Mouse (Mus musculus) heart, embryonic 11.5 days (tissue): ENCODE results near the gene Nrg4. TPM values are rescaled to one million over a fixed set of nuclear protein-coding genes. Genes with fewer than 3 reads are reported as not detected.

Source experiments
- ATAC-seq: fragments of 200-750 bp; cut with Nextera tagmentation; replicated peaks from 2 replicates; pipeline ENCODE4 v1.8.0; 2017; ENCODE audit warnings: moderate library complexity; ENCODE audit not compliant: insufficient number of reproducible peaks, low FRiP score, low TSS enrichment
- H3K27ac ChIP-seq: fragments of 300-500 bp; sonication (generic); 2 replicates; pipeline ENCODE4 v1.5.1; 2014; ENCODE audit warnings: mild to moderate bottlenecking, low read depth, low read length
- H3K27me3 ChIP-seq: fragments of 300-500 bp; sonication (generic); 2 replicates; pipeline ENCODE4 v1.6.1; 2014; ENCODE audit warnings: mild to moderate bottlenecking, low read length, mixed read lengths; ENCODE audit not compliant: control insufficient read depth, insufficient read depth
- H3K36me3 ChIP-seq: fragments of 300-500 bp; sonication (generic); 2 replicates; pipeline ENCODE4 v1.6.1; 2014; ENCODE audit warnings: mild to moderate bottlenecking, low read length, moderate library complexity, mixed read lengths; ENCODE audit not compliant: control insufficient read depth, insufficient read depth
- H3K4me1 ChIP-seq: fragments of 300-500 bp; sonication (generic); 2 replicates; pipeline ENCODE4 v1.6.1; 2014; ENCODE audit warnings: low read length; ENCODE audit not compliant: control insufficient read depth, insufficient read depth
- H3K4me2 ChIP-seq: fragments of 300-500 bp; sonication (generic); 2 replicates; pipeline ENCODE4 v1.6.1; 2014; ENCODE audit warnings: mild to moderate bottlenecking, moderate library complexity
- H3K4me3 ChIP-seq: fragments of 300-500 bp; sonication (generic); 2 replicates; pipeline ENCODE4 v1.5.1; 2014; ENCODE audit warnings: low read depth, low read length
- H3K9ac ChIP-seq: fragments of 300-500 bp; sonication (generic); 2 replicates; pipeline ENCODE4 v1.6.1; 2014; ENCODE audit warnings: mild to moderate bottlenecking, low read depth, low read length, moderate library complexity
- H3K9me3 ChIP-seq: fragments of 300-500 bp; sonication (generic); replicated peaks from 2 replicates; pipeline ENCODE4 v1.6.1; 2016; ENCODE audit warnings: low read length; ENCODE audit not compliant: control insufficient read depth
- whole genome bisulfite sequencing: fragments of 180-500 bp; shearing (Covaris S2); extraction: QIAGEN DNeasy Blood & Tissue Kit; methylation state at CpG from one replicate; pipeline ENCODE4 v1.1.7; 2014; ENCODE audit not compliant: insufficient replicate concordance; 5-methylcytosine and 5-hydroxymethylcytosine counted together
- polyA plus RNA-seq: library from polyadenylated mRNA; unstranded; fragments of >200 nt; fragmentation: Nextera tagmentation; extraction: Ambion mirVana; gene quantifications from 2 replicates; pipeline ENCODE4 v1.2.1, GENCODE M21; 2014

The Nrg4 gene
- polyA plus RNA-seq, 1 experiment from 2014 or later: 1.4 TPM

- no peak overlapping the region for H3K9ac ChIP-seq
- H3K4me1 ChIP-seq: no peaks in the 10 kb centered on the region
- no peak overlapping the region for H3K4me2 ChIP-seq
- 71% methylated on average over 4 of the region's 4 CpGs for WGBS
- H3K36me3 ChIP-seq: no peaks in the 10 kb centered on the region
- no peak overlapping the region for H3K4me3 ChIP-seq
- ATAC-seq: no peak
- H3K9me3 ChIP-seq: no peaks in the 10 kb centered on the region
- H3K27ac ChIP-seq: no peak overlapping the region
- no peaks in the 10 kb centered on the region for H3K27me3 ChIP-seq
Observed at GRCm38 (mm10) chr9:55277562-55277961, 49.1 kb downstream of the Nrg4 start.

DNA sequence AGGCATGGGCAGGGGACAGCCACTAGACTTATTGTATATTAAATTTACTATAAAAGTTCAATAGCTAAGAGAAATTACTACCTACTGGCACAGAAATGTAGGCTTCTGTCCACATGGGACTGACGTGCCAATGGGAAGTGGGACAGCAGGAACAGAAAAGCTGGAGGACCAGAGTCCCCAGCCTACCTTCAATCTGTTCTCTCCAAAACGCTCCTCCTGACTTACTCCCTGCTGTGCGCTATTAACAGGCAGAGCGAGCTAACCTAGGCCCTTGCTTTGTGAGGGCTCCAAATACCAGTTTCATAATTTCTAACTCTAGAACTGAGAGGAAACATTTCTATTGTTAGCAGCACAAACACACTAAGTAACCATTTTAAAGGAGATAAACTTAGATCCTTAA, 52.7 kb downstream of the Nrg4 start:
- no peak overlapping the region for H3K27ac ChIP-seq
- no peaks in the 10 kb centered on the region for H3K27me3 ChIP-seq
- no peaks in the 10 kb centered on the region for H3K4me1 ChIP-seq
- no peak for ATAC-seq
- H3K4me3 ChIP-seq: no peak overlapping the region
- H3K4me2 ChIP-seq: no peak overlapping the region
- 60% methylated on average over 4 of the region's 4 CpGs for WGBS
- no peaks in the 10 kb centered on the region for H3K36me3 ChIP-seq
- no peaks in the 10 kb centered on the region for H3K9me3 ChIP-seq
- H3K9ac ChIP-seq: no peak overlapping the region

DNA sequence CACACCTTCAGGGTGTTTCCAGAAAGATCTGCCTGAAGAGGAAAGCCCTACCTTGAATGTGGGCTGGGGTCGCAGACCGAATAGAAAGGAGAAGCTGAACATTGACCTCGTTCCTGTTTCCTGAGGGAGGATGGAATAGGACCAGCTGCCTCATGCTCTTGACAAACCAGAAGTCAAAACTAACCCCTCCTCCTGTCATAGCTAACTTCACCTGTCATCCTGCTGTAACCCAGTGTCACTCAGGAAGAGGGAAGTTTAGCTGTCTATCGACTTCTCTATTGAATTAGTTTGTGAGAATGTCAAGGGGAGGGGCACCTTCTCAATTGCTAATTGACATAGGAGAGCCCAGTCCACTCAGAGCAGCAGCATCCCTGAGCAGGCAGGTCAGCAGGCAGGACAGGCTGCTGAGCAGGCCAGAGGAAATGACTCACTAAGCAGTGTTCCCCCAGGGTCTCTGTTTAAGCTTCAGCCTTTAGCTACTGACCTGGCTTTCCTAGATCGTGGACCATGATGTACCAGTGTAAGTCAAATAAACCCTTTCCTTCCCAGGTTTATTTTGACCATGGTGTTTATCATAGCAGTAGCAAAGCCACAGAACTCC, 54.6 kb downstream of the Nrg4 start:
- no peaks in the 10 kb centered on the region for H3K36me3 ChIP-seq
- no peaks in the 10 kb centered on the region for H3K27me3 ChIP-seq
- H3K9me3 ChIP-seq: no peaks in the 10 kb centered on the region
- H3K4me3 ChIP-seq: no peak overlapping the region
- H3K4me1 ChIP-seq: no peaks in the 10 kb centered on the region
- no peak for ATAC-seq
- no peak overlapping the region for H3K9ac ChIP-seq
- H3K27ac ChIP-seq: no peak overlapping the region
- no peak overlapping the region for H3K4me2 ChIP-seq
- 55% methylated on average over 5 of the region's 5 CpGs for WGBS

DNA sequence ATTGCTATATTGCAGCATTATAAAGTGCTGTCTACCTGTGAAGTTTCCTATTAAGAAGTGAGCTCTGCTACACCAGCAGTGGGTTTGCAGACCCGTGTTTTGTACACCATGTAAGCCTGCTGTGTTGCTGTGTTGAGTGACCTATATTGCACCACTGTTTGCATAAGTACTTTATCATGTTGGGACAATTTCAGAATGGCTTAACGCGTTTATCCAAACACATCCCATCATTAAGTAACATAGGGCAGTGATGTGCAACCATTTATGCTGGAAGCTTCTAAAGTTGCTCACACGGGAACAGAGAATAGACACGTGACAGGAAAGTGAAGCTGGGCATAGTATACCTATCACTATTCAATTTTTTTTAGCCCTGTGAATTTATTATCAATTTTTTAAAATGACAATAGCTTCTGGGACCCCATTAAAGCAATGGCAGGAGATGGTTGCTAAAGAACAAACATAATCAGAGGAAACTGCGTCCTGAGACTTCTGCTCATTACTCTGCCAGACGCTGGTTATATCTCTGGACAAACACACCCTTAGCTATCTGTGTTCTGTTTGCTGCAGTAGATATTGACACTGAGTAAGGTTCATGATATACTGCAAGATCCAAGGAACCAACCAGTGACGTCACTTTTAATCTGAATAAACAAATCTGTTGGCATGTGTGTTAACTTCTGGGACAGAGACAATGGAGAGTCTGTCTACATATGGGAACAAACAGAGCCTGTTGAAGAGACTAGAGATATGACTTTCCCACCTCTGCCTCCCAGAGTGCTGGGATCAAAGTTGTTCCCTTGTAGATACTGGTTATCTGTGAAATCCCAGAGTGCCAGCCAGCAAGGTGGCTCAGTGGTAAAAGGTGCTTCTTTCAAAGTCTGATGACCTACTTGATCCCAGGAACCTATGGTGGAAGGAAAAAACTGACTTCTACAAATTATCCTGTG, 62.0 kb downstream of the Nrg4 start:
- Histone ChIP-seq H3K4me3 (no peak overlapping the region), H3K4me1 (no peaks in the 10 kb centered on the region), H3K9me3 (no peaks in the 10 kb centered on the region), H3K36me3 (no peaks in the 10 kb centered on the region), H3K9ac (no peak overlapping the region), H3K4me2 (no peak overlapping the region), H3K27ac (no peak overlapping the region), H3K27me3 (no peaks in the 10 kb centered on the region)
- 53% methylated on average over 8 of the region's 8 CpGs for WGBS
- 0 out of 2 replicates have a peak, but pooled peaks have one; percentile 35 for ATAC-seq

DNA sequence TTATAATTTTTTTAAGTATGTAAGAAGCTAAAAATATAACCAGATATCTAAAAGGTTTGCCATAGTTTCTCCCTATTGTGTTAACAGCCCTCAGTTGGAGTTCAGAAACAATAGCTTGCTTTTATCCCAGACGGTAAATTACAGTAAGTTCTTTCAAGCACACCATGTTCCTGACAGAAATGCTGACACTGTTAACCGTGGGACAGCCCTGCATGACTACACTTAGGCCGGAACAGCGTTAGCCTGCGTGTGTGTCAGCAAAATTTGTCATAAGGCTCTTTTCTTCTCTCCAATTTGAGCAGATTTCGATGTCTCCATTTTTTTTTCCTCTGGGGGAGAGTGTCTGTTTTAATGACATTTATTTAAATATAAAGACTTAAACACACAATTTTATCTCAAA, 66.9 kb downstream of the Nrg4 start:
- H3K9me3 ChIP-seq: no peaks in the 10 kb centered on the region
- H3K36me3 ChIP-seq: no peaks in the 10 kb centered on the region
- no peak overlapping the region for H3K4me2 ChIP-seq
- H3K27ac ChIP-seq: no peak overlapping the region
- H3K4me3 ChIP-seq: no peak overlapping the region
- H3K9ac ChIP-seq: no peak overlapping the region
- ATAC-seq: no peak
- H3K27me3 ChIP-seq: no peaks in the 10 kb centered on the region
- 65% methylated on average over 6 of the region's 6 CpGs for WGBS
- no peaks in the 10 kb centered on the region for H3K4me1 ChIP-seq

GRCm38 (mm10) chr9:55257105-55257504, 69.5 kb downstream of the Nrg4 start:
- Histone ChIP-seq H3K9me3 (no peaks in the 10 kb centered on the region), H3K27me3 (no peaks in the 10 kb centered on the region), H3K4me3 (no peak overlapping the region), H3K4me1 (no peaks in the 10 kb centered on the region), H3K4me2 (no peak overlapping the region), H3K36me3 (no peaks in the 10 kb centered on the region), H3K9ac (no peak overlapping the region), H3K27ac (no peak overlapping the region)
- WGBS: 78% methylated on average over 2 of the region's 2 CpGs
- ATAC-seq: no peak

DNA sequence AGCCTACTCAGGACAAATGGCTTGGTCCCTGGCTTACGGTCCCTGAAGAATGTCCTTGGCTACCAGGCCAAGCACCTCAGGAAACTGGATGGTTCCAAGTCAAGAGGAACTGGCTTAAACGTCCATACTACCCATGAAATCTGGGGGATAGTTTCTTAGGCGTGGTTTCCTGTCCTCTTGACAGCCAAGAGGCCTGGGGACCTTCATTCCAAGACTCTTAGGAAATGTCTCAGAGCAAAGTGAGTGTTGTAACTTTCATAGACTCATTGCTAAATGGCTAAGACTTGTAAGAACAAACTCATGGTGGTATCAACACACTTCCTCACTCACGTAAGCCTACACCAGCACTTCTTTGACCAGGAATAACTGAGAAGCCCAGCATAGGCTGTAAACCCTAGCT, 71.0 kb downstream of the Nrg4 start:
- H3K4me3 ChIP-seq: no peak overlapping the region
- no peaks in the 10 kb centered on the region for H3K4me1 ChIP-seq
- H3K27ac ChIP-seq: no peak overlapping the region
- WGBS: 59% methylated on average over 4 of the region's 4 CpGs
- H3K27me3 ChIP-seq: no peaks in the 10 kb centered on the region
- no peak overlapping the region for H3K9ac ChIP-seq
- H3K4me2 ChIP-seq: no peak overlapping the region
- H3K9me3 ChIP-seq: no peaks in the 10 kb centered on the region
- ATAC-seq: no peak
- no peaks in the 10 kb centered on the region for H3K36me3 ChIP-seq

GRCm38 (mm10) chr9:55255056-55255455, 71.6 kb downstream of the Nrg4 start:
- Histone ChIP-seq H3K4me2 (no peak overlapping the region), H3K9ac (no peak overlapping the region), H3K36me3 (no peaks in the 10 kb centered on the region), H3K9me3 (no peaks in the 10 kb centered on the region), H3K27me3 (no peaks in the 10 kb centered on the region), H3K4me1 (no peaks in the 10 kb centered on the region), H3K27ac (no peak overlapping the region), H3K4me3 (no peak overlapping the region)
- WGBS: 91% methylated on average over 5 of the region's 5 CpGs
- no peak for ATAC-seq
